Mouse (Mus musculus) MEL (cell line): ENCODE measurements around the gene Gm49661. TPM values are rescaled to one million over a fixed set of nuclear protein-coding genes. Genes with fewer than 3 reads are reported as not detected.

Source experiments
- DNase-seq: peaks from one replicate; pipeline ENCODE4 v3.0.0; 2011; ENCODE audit warnings: low read depth, low spot score
- H3K27ac ChIP-seq: 2 replicates; pipeline ENCODE4 v1.5.1; 2012; ENCODE audit warnings: low read depth, mild to moderate bottlenecking, control low read depth, low read length, moderate library complexity; ENCODE audit not compliant: control insufficient read depth
- H3K27me3 ChIP-seq, 2 experiments: fragments of 150-350 bp in 1 of 2; sonication (generic) in 1 of 2; 2 replicates each; pipeline ENCODE4 v1.6.1; 2012; ENCODE audit warnings: low read length in 2 of 2, mild to moderate bottlenecking in 2 of 2, improper control_type of control experiment in 1 of 2, moderate library complexity in 1 of 2; ENCODE audit not compliant: insufficient read depth in 2 of 2, control insufficient read depth in 1 of 2
- H3K36me3 ChIP-seq, 2 experiments: 2 replicates each; pipeline ENCODE4 v1.6.1; 2012 to 2014; ENCODE audit warnings: low read length in 2 of 2, improper control_type of control experiment in 1 of 2, inconsistent platforms in 1 of 2, mild to moderate bottlenecking in 1 of 2; ENCODE audit not compliant: insufficient read depth in 2 of 2, control insufficient read depth in 1 of 2
- H3K4me1 ChIP-seq, 2 experiments: fragments of 150-350 bp in 1 of 2; sonication (generic) in 1 of 2; 2 replicates each; pipeline ENCODE4 v1.6.1; 2012; ENCODE audit warnings: low read length in 2 of 2, improper control_type of control experiment in 1 of 2, mild to moderate bottlenecking in 1 of 2; ENCODE audit not compliant: insufficient read depth in 2 of 2, control insufficient read depth in 1 of 2
- H3K4me3 ChIP-seq, 2 experiments: fragments of 150-350 bp in 1 of 2; sonication (generic) in 1 of 2; 2 replicates each; pipeline ENCODE4 v1.5.1; 2012; ENCODE audit warnings: low read depth in 2 of 2, low read length in 2 of 2, mild to moderate bottlenecking in 2 of 2, moderate library complexity in 2 of 2, control low read depth in 1 of 2, improper control_type of control experiment in 1 of 2; ENCODE audit not compliant: control insufficient read depth in 1 of 2, insufficient read depth in 1 of 2
- H3K79me2 ChIP-seq: 2 replicates; pipeline ENCODE4 v1.6.1; 2012; ENCODE audit warnings: mild to moderate bottlenecking, low read length, moderate library complexity; ENCODE audit not compliant: control insufficient read depth, poor library complexity, insufficient read depth
- H3K9ac ChIP-seq: 2 replicates; pipeline ENCODE4 v1.6.1; 2012; ENCODE audit warnings: low read depth, mild to moderate bottlenecking, control low read depth, low read length, moderate library complexity; ENCODE audit not compliant: control insufficient read depth, poor library complexity, severe bottlenecking
- H3K9me3 ChIP-seq: fragments of 150-350 bp; sonication (generic); replicated peaks from 2 replicates; pipeline ENCODE4 v1.6.1; 2012; ENCODE audit warnings: mild to moderate bottlenecking, low read length, improper control_type of control experiment, moderate library complexity; ENCODE audit not compliant: insufficient read depth
- BHLHE40 ChIP-seq: IDR thresholded peaks from 2 replicates; pipeline ENCODE4 v1.6.1; 2012; ENCODE audit warnings: low read depth, mild to moderate bottlenecking, inconsistent platforms, low read length, improper control_type of control experiment, borderline replicate concordance
- E2F4 ChIP-seq: IDR thresholded peaks from 2 replicates; pipeline ENCODE4 v1.6.1; 2011; ENCODE audit warnings: low read depth, low read length, improper control_type of control experiment, borderline replicate concordance
- EP300 ChIP-seq, 2 experiments: IDR thresholded peaks; 2 replicates each; pipeline ENCODE4 v1.6.1; 2011; ENCODE audit warnings: improper control_type of control experiment in 2 of 2, low read length in 2 of 2, low read depth in 1 of 2, mild to moderate bottlenecking in 1 of 2
- GABPA ChIP-seq: IDR thresholded peaks from 2 replicates; pipeline ENCODE4 v1.6.1; 2012; ENCODE audit warnings: low read depth, mild to moderate bottlenecking, inconsistent platforms, low read length, improper control_type of control experiment, moderate library complexity
- KAT2A ChIP-seq: conservative IDR thresholded peaks from 2 replicates; pipeline ENCODE4 v1.6.1; 2012; ENCODE audit warnings: low read depth, low read length, improper control_type of control experiment, inconsistent platforms
- MAFK ChIP-seq: IDR thresholded peaks from 2 replicates; pipeline ENCODE4 v1.6.1; 2011; ENCODE audit warnings: low read depth, mild to moderate bottlenecking, low read length, improper control_type of control experiment, borderline replicate concordance
- MAZ ChIP-seq: IDR thresholded peaks from 2 replicates; pipeline ENCODE4 v1.6.1; 2012; ENCODE audit warnings: low read depth, mild to moderate bottlenecking, inconsistent platforms, low read length, improper control_type of control experiment
- MEF2A ChIP-seq: IDR thresholded peaks from 2 replicates; pipeline ENCODE4 v1.6.1; 2014; ENCODE audit warnings: low read depth, mild to moderate bottlenecking, inconsistent platforms, low read length, improper control_type of control experiment; ENCODE audit not compliant: poor library complexity, insufficient replicate concordance, severe bottlenecking; ENCODE audit errors: extremely low read depth
- MXI1 ChIP-seq: IDR thresholded peaks from 2 replicates; pipeline ENCODE4 v1.6.1; 2011; ENCODE audit warnings: mild to moderate bottlenecking, low read depth, low read length, improper control_type of control experiment
- MYB ChIP-seq: IDR thresholded peaks from 2 replicates; pipeline ENCODE4 v1.6.1; 2011; ENCODE audit warnings: mild to moderate bottlenecking, low read depth, low read length, improper control_type of control experiment
- POLR2A ChIP-seq, 2 experiments: IDR thresholded peaks; 2 replicates each; pipeline ENCODE4 v1.6.1; 2011 to 2012; ENCODE audit warnings: low read length in 2 of 2, mild to moderate bottlenecking in 2 of 2, control low read depth in 1 of 2, improper control_type of control experiment in 1 of 2, low read depth in 1 of 2, moderate library complexity in 1 of 2; ENCODE audit not compliant: control insufficient read depth in 1 of 2, insufficient read depth in 1 of 2, poor library complexity in 1 of 2
- POLR2AphosphoS5 ChIP-seq: IDR thresholded peaks from 2 replicates; pipeline ENCODE4 v1.6.1; 2012; ENCODE audit warnings: low read depth, borderline replicate concordance, mild to moderate bottlenecking, inconsistent platforms, low read length, moderate library complexity, mixed read lengths
- RAD21 ChIP-seq: IDR thresholded peaks from 2 replicates; pipeline ENCODE4 v1.6.1; 2011; ENCODE audit warnings: mild to moderate bottlenecking, low read depth, low read length, improper control_type of control experiment
- RCOR1 ChIP-seq: IDR thresholded peaks from 2 replicates; pipeline ENCODE4 v1.6.1; 2012; ENCODE audit warnings: low read depth, mild to moderate bottlenecking, inconsistent platforms, low read length, improper control_type of control experiment
- TBP ChIP-seq: IDR thresholded peaks from 2 replicates; pipeline ENCODE4 v1.8.0; 2011; ENCODE audit warnings: low read depth, low read length, improper control_type of control experiment
- TCF12 ChIP-seq: IDR thresholded peaks from 2 replicates; pipeline ENCODE4 v1.6.1; 2014; ENCODE audit warnings: low read depth, mild to moderate bottlenecking, inconsistent platforms, low read length, improper control_type of control experiment, moderate library complexity
- UBTF ChIP-seq: IDR thresholded peaks from 2 replicates; pipeline ENCODE4 v1.6.1; 2012; ENCODE audit warnings: low read depth, mild to moderate bottlenecking, inconsistent platforms, low read length, improper control_type of control experiment, moderate library complexity, borderline replicate concordance; ENCODE audit not compliant: insufficient read depth
- USF1 ChIP-seq: IDR thresholded peaks from 2 replicates; pipeline ENCODE4 v1.6.1; 2014; ENCODE audit warnings: low read depth, mild to moderate bottlenecking, inconsistent platforms, low read length, improper control_type of control experiment, moderate library complexity
- ZC3H11A ChIP-seq: IDR thresholded peaks from 2 replicates; pipeline ENCODE4 v1.6.1; 2012; ENCODE audit warnings: low read depth, mild to moderate bottlenecking, inconsistent platforms, low read length, improper control_type of control experiment
- polyA plus RNA-seq, 2 experiments: library from polyadenylated mRNA; stranded (reverse) in 1 of 2; unstranded in 1 of 2; fragments of >175 nt in 1 of 2; fragments of >200 nt in 1 of 2; gene quantifications; 2 replicates each; pipeline versions ENCODE4 v1.2.1 to v1.2.4; 2012; ENCODE audit warnings: low replicate concordance in 2 of 2, low read depth in 1 of 2; ENCODE audit not compliant: insufficient read length in 2 of 2, insufficient read depth in 1 of 2, missing spikeins in 1 of 2
- total RNA-seq: library from RNA; depleted of rRNA; stranded (reverse); fragments of 300-350 nt; gene quantifications from 2 replicates; pipeline ENCODE4 v1.2.3, GENCODE M21; 2012

Gm49661 gene
- total and polyA plus RNA-seq, 3 experiments, result 4.7 TPM; not detected in 2

- no peak overlapping the region for H3K27ac ChIP-seq
- no peaks in the 10 kb centered on the region for H3K27me3 ChIP-seq
- H3K4me1 ChIP-seq, result no peaks in the 10 kb centered on the region
- H3K79me2 ChIP-seq, result peaks cover 2% of the 10 kb centered on the region; the same call in 1 of the 2 replicates
- no peak overlapping the region for H3K9ac ChIP-seq
- no peak overlapping the region for H3K4me3 ChIP-seq
- no peaks in the 10 kb centered on the region for H3K9me3 ChIP-seq
- H3K36me3 ChIP-seq, result no peaks in the 10 kb centered on the region
- TF ChIP-seq POLR2A (IDR thresholded peaks at IDR 0.05; ENCODE audit: control insufficient read depth in 1 of 2, insufficient read depth in 1 of 2, low read depth in 1 of 2, low read length in 2 of 2, poor library complexity in 1 of 2) (no peak), USF1 (no peak), MAFK (no peak), MXI1 (no peak), MAZ (no peak), MYB (no peak), TCF12 (no peak), EP300 (IDR thresholded peaks at IDR 0.05; ENCODE audit: low read depth in 1 of 2, low read length in 2 of 2) (no peak), KAT2A (no peak), RCOR1 (no peak), ZC3H11A (no peak), BHLHE40 (no peak), POLR2AphosphoS5 (no peak), UBTF (no peak), RAD21 (no peak), MEF2A (no peak)
- DNase-seq, result no peak
Measured at GRCm38 (mm10) chr8:85017209-85017608, 48.0 kb upstream of the Gm49661 start.

- no peaks in the 10 kb centered on the region for H3K79me2 ChIP-seq
- TF ChIP-seq UBTF (no peak), TBP (no peak), GABPA (no peak), E2F4 (no peak)
- TF ChIP-seq, all 39 proteins: peak for 0
- no peaks in the 10 kb centered on the region for H3K27me3 ChIP-seq
- H3K4me3 ChIP-seq, result no peak overlapping the region
- no peaks in the 10 kb centered on the region for H3K36me3 ChIP-seq
- H3K27ac ChIP-seq, result no peak overlapping the region
- H3K9ac ChIP-seq, result no peak overlapping the region
- H3K4me1 ChIP-seq, result no peaks in the 10 kb centered on the region
- no peaks in the 10 kb centered on the region for H3K9me3 ChIP-seq
- DNase-seq, result no peak
Measured at GRCm38 (mm10) chr8:85016724-85017123, 47.5 kb upstream of the Gm49661 start.
